Mouse (Mus musculus): Measurements from ENCODE around the gene H2-D1.
"Not testable (repeated sequence)": the region's sequence is repeated elsewhere in the genome, so short reads cannot be mapped to it uniquely, and the experiment has no call there.

H2-D1 gene

GRCm38 (mm10) chr17:35301645-35302258 lies 39.2 kb downstream of the H2-D1 start:
- ATAC-seq (ENCODE audit: insufficient number of reproducible peaks, low FRiP score, low TSS enrichment): no peak

- no peak for ATAC-seq (ENCODE audit: insufficient number of reproducible peaks, low FRiP score, low TSS enrichment)
Observed at GRCm38 (mm10) chr17:35303271-35303670, 40.7 kb downstream of the H2-D1 start.

GRCm38 (mm10) chr17:35303756-35304350 lies 41.3 kb downstream of the H2-D1 start:
- ATAC-seq (ENCODE audit: insufficient number of reproducible peaks, low FRiP score, low TSS enrichment): no peak

- no peak for ATAC-seq (ENCODE audit: insufficient number of reproducible peaks, low FRiP score, low TSS enrichment)
Observed at GRCm38 (mm10) chr17:35304478-35304877, 41.9 kb downstream of the H2-D1 start.

GRCm38 (mm10) chr17:35304921-35305320 lies 42.4 kb downstream of the H2-D1 start:
- not testable (repeated sequence) for ATAC-seq (ENCODE audit: insufficient number of reproducible peaks, low FRiP score, low TSS enrichment)
